Mouse (Mus musculus): ENCODE measurements around the gene Zmiz1. TPM values are rescaled to one million over a fixed set of nuclear protein-coding genes. Genes with fewer than 3 reads are reported as not detected.
A peak's percentile ranks its signal among the peaks of the same experiment; 100 is the strongest.

The Zmiz1 gene
- polyA plus RNA-seq, 1 experiment from 2014 or later = 31.3 TPM

- WGBS = 5% methylated on average over 16 of the region's 17 CpGs
- Histone ChIP-seq H3K4me3 (ENCODE audit: control insufficient read depth in 1 of 2, insufficient read depth in 1 of 2, low read depth in 1 of 2, low read length in 2 of 2) (peak overlapping the region; percentile 77 to 93), H3K9ac (ENCODE audit: low read length) (peak overlapping the region; percentile 99), H3K4me2 (ENCODE audit: low read length) (peak overlapping the region; percentile 83), H3K27me3 (ENCODE audit: control insufficient read depth, insufficient read depth, low read length) (no peaks in the 10 kb centered on the region), H3K36me3 (ENCODE audit: control insufficient read depth, insufficient read depth, low read length) (no peaks in the 10 kb centered on the region), H3K9me3 (ENCODE audit: control insufficient read depth, low read length) (no peaks in the 10 kb centered on the region), H3K4me1 (ENCODE audit: control insufficient read depth in 2 of 2, insufficient read depth in 2 of 2, low read length in 2 of 2) (peaks cover 26 to 45% of the 10 kb centered on the region in 2 experiments), H3K27ac (replicated peaks in 1 of 2; ENCODE audit: control insufficient read depth in 1 of 2, insufficient read depth in 1 of 2, low read depth in 2 of 2, low read length in 2 of 2) (peak overlapping the region; percentile 94 to 100)
- no peak for ATAC-seq (ENCODE audit: insufficient number of reproducible peaks, insufficient read depth, low FRiP score, low read depth)
Observed at GRCm38 (mm10) chr14:25456666-25457433, 2.1 kb upstream of the Zmiz1 start.

DNA sequence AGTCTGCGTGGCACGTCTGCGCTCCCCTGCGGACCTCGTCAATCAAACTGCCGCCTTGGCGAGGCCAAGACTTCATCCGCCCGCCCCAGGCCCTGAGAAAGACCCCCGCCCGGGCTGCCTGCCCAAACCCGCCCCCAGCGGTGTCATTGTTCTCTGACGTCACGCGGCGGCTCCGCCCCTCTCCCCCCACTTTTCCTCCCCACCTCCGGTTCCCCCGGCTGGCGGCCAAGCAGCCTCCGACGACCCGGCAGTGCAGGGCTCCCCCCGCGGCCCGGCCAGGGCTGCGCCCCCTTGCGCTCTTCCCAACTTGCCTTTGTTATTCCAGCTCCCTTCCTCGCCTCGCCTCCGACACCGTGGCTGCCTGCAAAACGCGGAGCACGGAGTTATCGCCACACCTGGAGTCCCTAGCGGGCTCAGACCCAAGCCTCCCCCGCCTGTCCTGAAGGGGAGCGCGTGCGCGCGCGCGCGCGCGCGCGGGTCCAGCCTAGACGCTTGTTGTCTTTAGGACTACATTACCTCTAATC, 1.5 kb upstream of the Zmiz1 start:
- peak overlapping the region; percentile 99 for H3K9ac ChIP-seq (ENCODE audit: low read length)
- under 1% methylated on average over 43 of the region's 52 CpGs for WGBS
- no peaks in the 10 kb centered on the region for H3K36me3 ChIP-seq (ENCODE audit: control insufficient read depth, insufficient read depth, low read length)
- no peaks in the 10 kb centered on the region for H3K27me3 ChIP-seq (ENCODE audit: control insufficient read depth, insufficient read depth, low read length)
- no peaks in the 10 kb centered on the region for H3K9me3 ChIP-seq (ENCODE audit: control insufficient read depth, low read length)
- ATAC-seq (ENCODE audit: insufficient number of reproducible peaks, insufficient read depth, low FRiP score, low read depth) = peak; percentile 81
- H3K4me1 ChIP-seq (ENCODE audit: control insufficient read depth in 2 of 2, insufficient read depth in 2 of 2, low read length in 2 of 2) = peaks cover 24 to 45% of the 10 kb centered on the region in 2 experiments
- peak overlapping the region; percentile 77 to 93 for H3K4me3 ChIP-seq (ENCODE audit: control insufficient read depth in 1 of 2, insufficient read depth in 1 of 2, low read depth in 1 of 2, low read length in 2 of 2)
- H3K4me2 ChIP-seq (ENCODE audit: low read length) = peak overlapping the region; percentile 83
- peak overlapping the region; percentile 94 to 100 for H3K27ac ChIP-seq (replicated peaks in 1 of 2; ENCODE audit: control insufficient read depth in 1 of 2, insufficient read depth in 1 of 2, low read depth in 2 of 2, low read length in 2 of 2)

GRCm38 (mm10) chr14:25458111-25459015, 622 bp upstream of the Zmiz1 start:
- WGBS = under 1% methylated on average over 37 of the region's 37 CpGs
- Histone ChIP-seq H3K9ac (ENCODE audit: low read length) (peak overlapping the region; percentile 99), H3K36me3 (ENCODE audit: control insufficient read depth, insufficient read depth, low read length) (no peaks in the 10 kb centered on the region), H3K4me1 (ENCODE audit: control insufficient read depth in 2 of 2, insufficient read depth in 2 of 2, low read length in 2 of 2) (peaks cover 26 to 48% of the 10 kb centered on the region in 2 experiments), H3K27me3 (ENCODE audit: control insufficient read depth, insufficient read depth, low read length) (no peaks in the 10 kb centered on the region), H3K27ac (replicated peaks in 1 of 2; ENCODE audit: control insufficient read depth in 1 of 2, insufficient read depth in 1 of 2, low read depth in 2 of 2, low read length in 2 of 2) (peak overlapping the region; percentile 72 to 100), H3K9me3 (ENCODE audit: control insufficient read depth, low read length) (no peaks in the 10 kb centered on the region), H3K4me3 (ENCODE audit: control insufficient read depth in 1 of 2, insufficient read depth in 1 of 2, low read depth in 1 of 2, low read length in 2 of 2) (peak overlapping the region; percentile 77 to 93), H3K4me2 (ENCODE audit: low read length) (peak overlapping the region; percentile 83)
- no peak for ATAC-seq (ENCODE audit: insufficient number of reproducible peaks, insufficient read depth, low FRiP score, low read depth)

DNA sequence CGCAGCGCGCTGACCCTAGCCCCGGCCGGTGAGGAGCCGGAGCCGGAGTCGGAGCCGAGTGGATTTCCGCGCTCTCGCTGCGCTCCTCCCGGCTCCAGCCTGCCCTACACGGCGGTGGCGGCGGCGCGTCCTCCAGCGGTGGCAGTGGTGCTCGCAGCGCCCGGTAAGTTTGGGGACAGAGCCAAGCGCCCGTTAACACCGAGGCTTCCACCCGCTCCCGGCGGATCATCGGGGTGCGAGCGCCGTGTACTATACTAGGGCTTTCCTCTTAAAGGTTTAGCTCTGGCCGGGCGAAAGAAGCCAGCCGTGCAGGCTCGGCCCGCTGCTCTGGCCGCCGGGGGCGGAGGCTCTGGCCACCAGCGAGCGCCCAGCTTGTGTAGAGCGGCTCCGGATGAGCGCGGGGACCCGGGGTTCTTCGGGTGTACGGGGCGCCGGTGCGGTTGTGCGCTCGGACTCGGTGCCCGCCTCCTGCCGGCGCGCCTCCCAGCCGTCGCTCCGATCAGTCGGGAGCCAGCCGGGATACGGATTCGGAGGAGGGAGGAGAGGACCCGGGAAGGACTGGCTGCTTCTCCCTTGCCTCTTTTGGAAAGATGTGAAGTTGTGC, 511 bp downstream of the Zmiz1 start:
- H3K27ac ChIP-seq (replicated peaks in 1 of 2; ENCODE audit: control insufficient read depth in 1 of 2, insufficient read depth in 1 of 2, low read depth in 2 of 2, low read length in 2 of 2) = peak overlapping the region; percentile 96 to 100
- peak overlapping the region; percentile 99 for H3K9ac ChIP-seq (ENCODE audit: low read length)
- no peaks in the 10 kb centered on the region for H3K27me3 ChIP-seq (ENCODE audit: control insufficient read depth, insufficient read depth, low read length)
- ATAC-seq (ENCODE audit: insufficient number of reproducible peaks, insufficient read depth, low FRiP score, low read depth) = no peak
- WGBS = under 1% methylated on average over 69 of the region's 69 CpGs
- no peaks in the 10 kb centered on the region for H3K9me3 ChIP-seq (ENCODE audit: control insufficient read depth, low read length)
- H3K4me3 ChIP-seq (ENCODE audit: control insufficient read depth in 1 of 2, insufficient read depth in 1 of 2, low read depth in 1 of 2, low read length in 2 of 2) = peak overlapping the region; percentile 64 to 93
- H3K36me3 ChIP-seq (ENCODE audit: control insufficient read depth, insufficient read depth, low read length) = no peaks in the 10 kb centered on the region
- peak overlapping the region; percentile 83 for H3K4me2 ChIP-seq (ENCODE audit: low read length)
- H3K4me1 ChIP-seq (ENCODE audit: control insufficient read depth in 2 of 2, insufficient read depth in 2 of 2, low read length in 2 of 2) = peaks cover 34 to 54% of the 10 kb centered on the region in 2 experiments

- H3K27me3 ChIP-seq (ENCODE audit: control insufficient read depth, insufficient read depth, low read length) = no peaks in the 10 kb centered on the region
- H3K4me3 ChIP-seq (ENCODE audit: control insufficient read depth in 1 of 2, insufficient read depth in 1 of 2, low read depth in 1 of 2, low read length in 2 of 2) = peak overlapping the region; percentile 64 to 93
- ATAC-seq (ENCODE audit: insufficient number of reproducible peaks, insufficient read depth, low FRiP score, low read depth) = no peak
- H3K4me2 ChIP-seq (ENCODE audit: low read length) = peak overlapping the region; percentile 83
- peaks cover 40 to 58% of the 10 kb centered on the region in 2 experiments for H3K4me1 ChIP-seq (ENCODE audit: control insufficient read depth in 2 of 2, insufficient read depth in 2 of 2, low read length in 2 of 2)
- peak overlapping the region; percentile 96 to 100 for H3K27ac ChIP-seq (replicated peaks in 1 of 2; ENCODE audit: control insufficient read depth in 1 of 2, insufficient read depth in 1 of 2, low read depth in 2 of 2, low read length in 2 of 2)
- WGBS = 0% methylated on average over 63 of the region's 63 CpGs
- no peaks in the 10 kb centered on the region for H3K9me3 ChIP-seq (ENCODE audit: control insufficient read depth, low read length)
- peak overlapping the region; percentile 99 for H3K9ac ChIP-seq (ENCODE audit: low read length)
- no peaks in the 10 kb centered on the region for H3K36me3 ChIP-seq (ENCODE audit: control insufficient read depth, insufficient read depth, low read length)
Observed at GRCm38 (mm10) chr14:25459998-25460800, 1.2 kb downstream of the Zmiz1 start.

GRCm38 (mm10) chr14:25460801-25461675, 2.1 kb downstream of the Zmiz1 start:
- Histone ChIP-seq H3K27me3 (ENCODE audit: control insufficient read depth, insufficient read depth, low read length) (no peaks in the 10 kb centered on the region), H3K4me3 (ENCODE audit: control insufficient read depth in 1 of 2, insufficient read depth in 1 of 2, low read depth in 1 of 2, low read length in 2 of 2) (peak overlapping the region; percentile 64 to 93), H3K27ac (replicated peaks in 1 of 2; ENCODE audit: control insufficient read depth in 1 of 2, insufficient read depth in 1 of 2, low read depth in 2 of 2, low read length in 2 of 2) (peak overlapping the region; percentile 96 to 100), H3K9me3 (ENCODE audit: control insufficient read depth, low read length) (no peaks in the 10 kb centered on the region), H3K36me3 (ENCODE audit: control insufficient read depth, insufficient read depth, low read length) (no peaks in the 10 kb centered on the region), H3K9ac (ENCODE audit: low read length) (peak overlapping the region; percentile 99), H3K4me1 (ENCODE audit: control insufficient read depth in 2 of 2, insufficient read depth in 2 of 2, low read length in 2 of 2) (peaks cover 42 to 63% of the 10 kb centered on the region in 2 experiments), H3K4me2 (ENCODE audit: low read length) (peak overlapping the region; percentile 83)
- under 1% methylated on average over 32 of the region's 42 CpGs for WGBS
- ATAC-seq (ENCODE audit: insufficient number of reproducible peaks, insufficient read depth, low FRiP score, low read depth) = no peak
